Mouse (Mus musculus): ENCODE measurements around the gene Cass4. TPM values are rescaled to one million over a fixed set of nuclear protein-coding genes. Genes with fewer than 3 reads are reported as not detected.

The Cass4 gene
- polyA plus RNA-seq, 1 experiment from 2014 or later = 0.33 TPM

- ATAC-seq (ENCODE audit: insufficient number of reproducible peaks, low FRiP score, low TSS enrichment, low read depth) = no peak
- no peak overlapping the region for H3K4me3 ChIP-seq
- no peaks in the 10 kb centered on the region for H3K9me3 ChIP-seq
- H3K4me1 ChIP-seq = no peaks in the 10 kb centered on the region; the same call in 1 of the 2 replicates
- peaks cover 86% of the 10 kb centered on the region for H3K36me3 ChIP-seq
- no peaks in the 10 kb centered on the region for H3K27me3 ChIP-seq
- H3K27ac ChIP-seq = no peak overlapping the region
- no peak overlapping the region for H3K4me2 ChIP-seq
- no peak overlapping the region for H3K9ac ChIP-seq
- 94% methylated on average over 7 of the region's 7 CpGs for WGBS
Observed at GRCm38 (mm10) chr2:172363176-172363575, 30.4 kb upstream of the Cass4 start.

- Histone ChIP-seq H3K4me1 (peaks cover 21% of the 10 kb centered on the region), H3K4me3 (peak within 1 kb of the TSS; percentile 96), H3K27me3 (no peaks in the 10 kb centered on the region), H3K9me3 (no peaks in the 10 kb centered on the region), H3K27ac (peak within 1 kb of the TSS; percentile 85), H3K36me3 (peaks cover 48% of the 10 kb centered on the region), H3K4me2 (peak within 1 kb of the TSS; percentile 76), H3K9ac (peak within 1 kb of the TSS; percentile 98)
- under 1% methylated on average over 66 of the region's 66 CpGs for WGBS
- peak; percentile 98 for ATAC-seq (ENCODE audit: insufficient number of reproducible peaks, low FRiP score, low TSS enrichment, low read depth)
Observed at GRCm38 (mm10) chr2:172370411-172371223, 23.0 kb upstream of the Cass4 start, which contains the start of the genes Aurka and Cstf1. Gene Aurka (minus strand): TSS chr2:172370535. Gene Cstf1 (plus strand): TSS chr2:172370681.

GRCm38 (mm10) chr2:172371258-172371657 lies 22.3 kb upstream of the Cass4 start:
- peak overlapping the region; percentile 85 for H3K27ac ChIP-seq
- H3K4me3 ChIP-seq = peak overlapping the region; percentile 96
- peaks cover 21% of the 10 kb centered on the region for H3K4me1 ChIP-seq
- H3K27me3 ChIP-seq = no peaks in the 10 kb centered on the region
- peak overlapping the region; percentile 53 for H3K4me2 ChIP-seq
- no peaks in the 10 kb centered on the region for H3K9me3 ChIP-seq
- no peak for ATAC-seq (ENCODE audit: insufficient number of reproducible peaks, low FRiP score, low TSS enrichment, low read depth)
- under 1% methylated on average over 11 of the region's 11 CpGs for WGBS
- peaks cover 50% of the 10 kb centered on the region for H3K36me3 ChIP-seq
- peak overlapping the region; percentile 98 for H3K9ac ChIP-seq

- 89% methylated on average over 4 of the region's 4 CpGs for WGBS
- Histone ChIP-seq H3K36me3 (peaks cover 84% of the 10 kb centered on the region), H3K9ac (no peak overlapping the region), H3K9me3 (no peaks in the 10 kb centered on the region), H3K4me3 (no peak overlapping the region), H3K27ac (no peak overlapping the region), H3K4me1 (peaks cover 6% of the 10 kb centered on the region), H3K4me2 (no peak overlapping the region), H3K27me3 (no peaks in the 10 kb centered on the region)
- no peak for ATAC-seq (ENCODE audit: insufficient number of reproducible peaks, low FRiP score, low TSS enrichment, low read depth)
Observed at GRCm38 (mm10) chr2:172376551-172376950, 17.0 kb upstream of the Cass4 start.

- Histone ChIP-seq H3K27ac (no peak overlapping the region), H3K27me3 (no peaks in the 10 kb centered on the region), H3K9ac (no peak overlapping the region), H3K4me3 (no peak overlapping the region), H3K4me1 (0 out of 2 replicates have a peak, but pooled peaks cover 1% of the 10 kb centered on the region), H3K9me3 (no peaks in the 10 kb centered on the region), H3K4me2 (no peak overlapping the region), H3K36me3 (peaks cover 89% of the 10 kb centered on the region)
- no peak for ATAC-seq (ENCODE audit: insufficient number of reproducible peaks, low FRiP score, low TSS enrichment, low read depth)
- WGBS = 63% methylated on average over 5 of the region's 5 CpGs
Observed at GRCm38 (mm10) chr2:172376999-172377515, 16.5 kb upstream of the Cass4 start.

- no peaks in the 10 kb centered on the region for H3K9me3 ChIP-seq
- H3K27ac ChIP-seq = no peak overlapping the region
- H3K4me2 ChIP-seq = no peak overlapping the region
- no peaks in the 10 kb centered on the region for H3K4me1 ChIP-seq
- H3K4me3 ChIP-seq = no peak overlapping the region
- H3K27me3 ChIP-seq = no peaks in the 10 kb centered on the region
- WGBS = 73% methylated on average over 7 of the region's 7 CpGs
- no peak overlapping the region for H3K9ac ChIP-seq
- no peak for ATAC-seq (ENCODE audit: insufficient number of reproducible peaks, low FRiP score, low TSS enrichment, low read depth)
- H3K36me3 ChIP-seq = peaks cover 92% of the 10 kb centered on the region
Observed at GRCm38 (mm10) chr2:172378332-172378731, 15.3 kb upstream of the Cass4 start.

- Histone ChIP-seq H3K4me1 (no peaks in the 10 kb centered on the region), H3K9ac (no peak overlapping the region), H3K27me3 (no peaks in the 10 kb centered on the region), H3K9me3 (no peaks in the 10 kb centered on the region), H3K4me3 (no peak overlapping the region), H3K4me2 (no peak overlapping the region), H3K36me3 (peaks cover 72% of the 10 kb centered on the region), H3K27ac (no peak overlapping the region)
- ATAC-seq (ENCODE audit: insufficient number of reproducible peaks, low FRiP score, low TSS enrichment, low read depth) = no peak
- WGBS = 95% methylated on average over 17 of the region's 17 CpGs
Observed at GRCm38 (mm10) chr2:172380513-172380912, 13.1 kb upstream of the Cass4 start.

- H3K9ac ChIP-seq = no peak overlapping the region
- no peak overlapping the region for H3K4me3 ChIP-seq
- H3K36me3 ChIP-seq = peaks cover 64% of the 10 kb centered on the region
- no peak overlapping the region for H3K4me2 ChIP-seq
- H3K4me1 ChIP-seq = no peaks in the 10 kb centered on the region
- 90% methylated on average over 11 of the region's 11 CpGs for WGBS
- ATAC-seq (ENCODE audit: insufficient number of reproducible peaks, low FRiP score, low TSS enrichment, low read depth) = no peak
- no peak overlapping the region for H3K27ac ChIP-seq
- H3K9me3 ChIP-seq = no peaks in the 10 kb centered on the region
- H3K27me3 ChIP-seq = no peaks in the 10 kb centered on the region
Observed at GRCm38 (mm10) chr2:172381341-172381740, 12.3 kb upstream of the Cass4 start.

- H3K27me3 ChIP-seq = no peaks in the 10 kb centered on the region
- H3K4me3 ChIP-seq = no peak overlapping the region
- H3K9ac ChIP-seq = no peak overlapping the region
- H3K4me1 ChIP-seq = no peaks in the 10 kb centered on the region
- H3K9me3 ChIP-seq = no peaks in the 10 kb centered on the region
- H3K4me2 ChIP-seq = no peak overlapping the region
- no peak for ATAC-seq (ENCODE audit: insufficient number of reproducible peaks, low FRiP score, low TSS enrichment, low read depth)
- no peak overlapping the region for H3K27ac ChIP-seq
- H3K36me3 ChIP-seq = peaks cover 60% of the 10 kb centered on the region
- 81% methylated on average over 12 of the region's 12 CpGs for WGBS
Observed at GRCm38 (mm10) chr2:172381898-172382297, 11.7 kb upstream of the Cass4 start.

GRCm38 (mm10) chr2:172384715-172385114 lies 8.9 kb upstream of the Cass4 start:
- H3K4me1 ChIP-seq = no peaks in the 10 kb centered on the region
- H3K27ac ChIP-seq = no peak overlapping the region
- H3K9ac ChIP-seq = no peak overlapping the region
- ATAC-seq (ENCODE audit: insufficient number of reproducible peaks, low FRiP score, low TSS enrichment, low read depth) = no peak
- H3K9me3 ChIP-seq = no peaks in the 10 kb centered on the region
- 88% methylated on average over 3 of the region's 3 CpGs for WGBS
- no peak overlapping the region for H3K4me3 ChIP-seq
- no peaks in the 10 kb centered on the region for H3K27me3 ChIP-seq
- no peak overlapping the region for H3K4me2 ChIP-seq
- H3K36me3 ChIP-seq = peaks cover 34% of the 10 kb centered on the region

GRCm38 (mm10) chr2:172390341-172390740 lies 3.3 kb upstream of the Cass4 start:
- no peaks in the 10 kb centered on the region for H3K27me3 ChIP-seq
- WGBS = 22% methylated on average over 6 of the region's 6 CpGs
- no peak overlapping the region for H3K4me3 ChIP-seq
- H3K27ac ChIP-seq = no peak overlapping the region
- no peaks in the 10 kb centered on the region for H3K4me1 ChIP-seq
- no peak overlapping the region for H3K9ac ChIP-seq
- no peaks in the 10 kb centered on the region for H3K9me3 ChIP-seq
- no peaks in the 10 kb centered on the region for H3K36me3 ChIP-seq
- H3K4me2 ChIP-seq = no peak overlapping the region
- ATAC-seq (ENCODE audit: insufficient number of reproducible peaks, low FRiP score, low TSS enrichment, low read depth) = no peak

- ATAC-seq (ENCODE audit: insufficient number of reproducible peaks, low FRiP score, low TSS enrichment, low read depth) = no peak
- Histone ChIP-seq H3K4me2 (no peak overlapping the region), H3K4me3 (no peak overlapping the region), H3K27ac (no peak overlapping the region), H3K9me3 (no peaks in the 10 kb centered on the region), H3K36me3 (no peaks in the 10 kb centered on the region), H3K4me1 (no peaks in the 10 kb centered on the region; the same call in 1 of the 2 replicates), H3K27me3 (no peaks in the 10 kb centered on the region), H3K9ac (no peak overlapping the region)
- WGBS = 62% methylated on average over 10 of the region's 10 CpGs
Observed at GRCm38 (mm10) chr2:172392041-172392521, 1.5 kb upstream of the Cass4 start.

Measured in limb, embryonic 15.5 days (tissue).